Mouse (Mus musculus): ENCODE measurements around the gene Mrpl39. TPM values are rescaled to one million over a fixed set of nuclear protein-coding genes. Genes with fewer than 3 reads are reported as not detected.
A peak's percentile ranks its signal among the peaks of the same experiment; 100 is the strongest.

Mrpl39 gene
- 10 to 100 TPM; 19.2 to 24.1 TPM for total RNA-seq (2021)
- long read RNA-seq, experiment 1, transcript Mrpl39-201 (10 exons, 2,294 nt) = major isoform, 55 of 65 reads
- long read RNA-seq, experiment 1, partial matches to known transcripts = 7 of 65 reads
- long read RNA-seq, experiment 1, other reads (novel, unspliced or antisense) = 3 of 65 reads
- long read RNA-seq, experiment 2, transcript Mrpl39-201 (10 exons, 2,294 nt) = major isoform, 34 of 43 reads
- long read RNA-seq, experiment 2, partial matches to known transcripts = 6 of 43 reads
- long read RNA-seq, experiment 2, other reads (novel, unspliced or antisense) = 3 of 43 reads

DNA sequence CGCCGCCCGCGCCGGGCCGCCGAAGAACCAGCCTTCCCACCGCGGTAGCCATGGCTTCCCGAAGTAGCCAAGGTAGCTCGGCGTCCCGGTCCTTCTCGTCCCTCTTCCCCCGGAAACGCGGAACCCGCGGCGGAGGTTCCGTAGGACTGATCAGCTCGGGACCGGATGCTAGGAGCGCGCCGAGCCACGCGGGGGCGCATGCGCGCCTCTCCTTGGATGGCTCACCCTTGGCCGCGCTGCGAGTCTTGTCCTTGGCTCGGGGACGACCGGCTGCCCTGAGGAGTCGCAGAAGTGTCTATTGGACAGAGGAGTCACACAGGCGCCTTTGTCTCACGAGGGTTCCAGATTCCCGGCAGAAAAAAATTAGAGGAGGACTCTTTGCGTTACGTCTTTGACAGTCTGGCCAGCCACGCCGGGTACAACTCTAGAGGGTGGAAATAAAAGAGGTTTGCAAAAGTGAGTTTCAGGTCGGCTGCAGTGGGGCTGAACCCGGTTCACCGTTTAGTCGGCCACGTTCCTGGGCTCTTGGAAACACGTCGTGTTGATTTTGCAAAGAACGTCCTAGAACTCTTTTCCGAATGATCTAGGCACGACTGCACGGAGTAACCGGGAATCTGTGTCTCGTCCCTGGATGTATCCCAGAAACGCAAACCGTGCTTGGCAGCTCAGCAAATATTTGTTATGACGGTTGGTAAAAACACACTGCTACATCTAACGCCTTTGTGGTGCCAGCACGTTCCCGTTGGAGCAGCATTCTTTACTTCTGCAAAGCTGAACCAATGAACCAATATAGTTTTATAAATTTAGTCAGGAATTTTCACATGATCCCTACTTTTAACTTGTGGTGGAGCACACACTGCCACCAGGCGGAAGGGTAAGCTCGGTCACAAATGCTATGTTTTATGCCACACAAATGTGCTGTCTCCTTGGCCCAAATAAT, at the start of gene Mrpl39:
Mrpl39 (minus strand) TSS at position 577 of the 940 bp plus-strand sequence.
- DNase-seq (ENCODE audit: low spot score in 2 of 2) = peak; percentile 97 to 98
- intact Hi-C loops (cut with DNase I) = loop anchor here (1.0 to 5.0 kb wide), 3 partner anchors 37 to 99 kb away; partner anchors contain the start of genes Gabpa and Jam2

DNA sequence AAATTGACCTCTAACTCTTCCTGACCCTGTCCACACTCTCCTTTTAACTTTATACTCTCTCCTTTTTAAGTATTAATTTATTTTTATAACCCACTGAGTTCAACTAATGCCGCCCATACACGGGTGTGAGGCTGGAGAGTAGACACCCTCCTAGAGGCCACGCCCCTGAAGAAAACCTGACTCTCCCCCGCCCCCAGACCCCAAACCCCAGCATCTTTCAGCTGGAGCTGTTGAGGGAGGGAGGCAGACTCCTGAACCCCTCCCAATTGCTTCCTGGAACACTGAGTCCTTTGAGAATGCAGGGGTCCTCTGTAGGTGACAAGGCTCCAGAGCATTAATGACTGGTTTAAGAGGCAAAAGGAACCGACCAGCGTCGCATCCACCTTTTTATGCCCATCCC, 49.4 kb upstream of the Mrpl39 start:
- intact Hi-C loops (cut with DNase I) = no loop called here
- no peak for DNase-seq (ENCODE audit: low spot score in 2 of 2)

DNA sequence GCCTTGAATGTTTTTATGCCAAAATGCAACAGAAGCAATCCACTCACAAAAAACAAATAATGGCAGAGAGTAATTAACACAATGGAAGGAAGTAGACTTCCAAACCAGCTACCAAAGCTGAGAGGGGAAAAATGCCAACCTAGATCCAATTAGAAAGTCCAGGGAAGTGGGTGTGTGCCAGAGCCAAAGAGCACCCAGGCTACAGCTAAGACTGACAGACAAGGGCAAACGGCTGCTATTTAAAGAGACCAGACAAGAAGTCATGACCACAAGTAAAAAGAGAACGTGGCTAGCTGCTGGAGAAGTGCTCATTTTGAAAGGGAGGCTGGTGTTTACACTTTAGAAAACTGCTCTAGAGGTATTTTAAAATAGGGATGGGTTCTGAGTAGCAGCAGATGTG, 47.7 kb upstream of the Mrpl39 start:
- peak in 1 of 2 experiments; percentile 18 for DNase-seq (ENCODE audit: low spot score in 2 of 2)
- intact Hi-C loops (cut with DNase I) = no loop called here

DNA sequence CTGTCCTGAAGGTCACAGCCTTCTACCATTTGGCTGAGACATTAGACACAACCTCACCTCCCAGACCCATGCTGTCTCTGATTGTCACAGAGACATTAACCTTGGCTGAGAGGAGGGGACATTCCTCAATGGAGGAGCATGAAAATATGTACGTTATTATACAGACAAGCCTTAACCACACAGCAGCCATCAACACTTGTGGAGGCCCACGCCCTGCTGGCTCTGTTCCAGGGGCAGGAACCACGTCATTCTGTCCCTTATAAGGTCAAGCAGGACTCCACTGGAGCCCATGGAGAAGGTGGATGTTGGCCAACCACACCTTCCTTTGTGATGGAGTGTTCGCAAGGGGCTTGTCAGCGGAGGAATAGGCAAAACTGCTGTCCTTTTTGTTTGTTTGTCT, 44.2 kb upstream of the Mrpl39 start:
- intact Hi-C loops (cut with DNase I) = no loop called here
- no peak for DNase-seq (ENCODE audit: low spot score in 2 of 2)

DNA sequence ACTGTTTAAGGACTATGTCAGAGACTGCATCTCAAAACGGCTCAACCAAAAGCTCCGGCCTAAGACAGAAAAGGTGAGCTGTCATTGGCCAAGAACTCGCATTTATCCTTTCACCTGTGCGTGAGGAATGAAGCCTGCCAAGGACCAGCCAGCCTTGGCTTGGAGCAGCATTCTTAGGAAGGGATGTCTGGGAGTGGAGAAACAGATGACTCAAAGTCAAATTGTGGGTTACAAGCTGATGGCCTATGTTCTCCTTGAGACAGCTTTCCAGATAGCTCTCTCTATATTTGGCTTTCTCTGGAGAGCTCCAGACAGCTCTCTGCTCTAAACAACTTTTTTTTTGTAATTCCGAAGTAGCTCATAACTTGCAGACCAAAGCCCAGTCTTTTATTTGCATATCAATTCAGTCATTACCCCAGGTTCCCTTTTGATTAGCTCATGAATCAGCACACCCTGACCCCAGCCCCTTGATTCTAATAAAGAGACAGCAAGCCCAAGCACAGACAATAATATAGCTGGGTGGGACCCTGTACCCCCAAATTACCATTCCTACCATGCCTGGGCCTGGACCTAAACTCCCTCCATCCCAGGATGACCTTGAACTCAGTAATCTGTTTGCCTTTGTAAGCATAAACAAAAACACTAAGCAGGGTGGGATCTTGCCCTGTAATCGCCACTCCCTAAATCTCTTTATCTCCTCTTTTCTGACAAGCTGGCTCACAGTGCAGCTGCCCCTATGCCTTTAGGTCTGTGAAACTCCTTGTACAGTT, 43.5 kb upstream of the Mrpl39 start:
- no peak for DNase-seq (ENCODE audit: low spot score in 2 of 2)
- intact Hi-C loops (cut with DNase I) = no loop called here

DNA sequence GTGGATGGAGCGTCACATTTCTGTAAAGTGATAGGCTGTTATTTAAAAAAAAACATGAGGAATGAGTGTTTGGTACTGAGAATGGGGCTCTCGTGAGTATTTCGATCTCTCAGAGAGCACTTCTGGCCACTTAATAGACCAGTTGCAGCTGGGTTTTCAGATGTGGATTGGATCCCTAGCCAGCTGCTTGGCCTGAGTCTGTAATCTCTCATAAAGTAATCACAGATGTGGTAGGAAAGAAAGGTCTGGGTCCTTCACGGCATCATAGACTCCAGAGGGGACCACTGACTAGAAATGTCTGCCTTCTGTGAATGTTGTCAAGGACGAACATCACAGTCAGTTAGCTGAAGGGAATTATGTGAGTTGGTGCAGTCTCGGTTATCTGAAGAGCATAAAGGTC, 42.9 kb upstream of the Mrpl39 start:
- no peak for DNase-seq (ENCODE audit: low spot score in 2 of 2)
- intact Hi-C loops (cut with DNase I) = no loop called here

DNA sequence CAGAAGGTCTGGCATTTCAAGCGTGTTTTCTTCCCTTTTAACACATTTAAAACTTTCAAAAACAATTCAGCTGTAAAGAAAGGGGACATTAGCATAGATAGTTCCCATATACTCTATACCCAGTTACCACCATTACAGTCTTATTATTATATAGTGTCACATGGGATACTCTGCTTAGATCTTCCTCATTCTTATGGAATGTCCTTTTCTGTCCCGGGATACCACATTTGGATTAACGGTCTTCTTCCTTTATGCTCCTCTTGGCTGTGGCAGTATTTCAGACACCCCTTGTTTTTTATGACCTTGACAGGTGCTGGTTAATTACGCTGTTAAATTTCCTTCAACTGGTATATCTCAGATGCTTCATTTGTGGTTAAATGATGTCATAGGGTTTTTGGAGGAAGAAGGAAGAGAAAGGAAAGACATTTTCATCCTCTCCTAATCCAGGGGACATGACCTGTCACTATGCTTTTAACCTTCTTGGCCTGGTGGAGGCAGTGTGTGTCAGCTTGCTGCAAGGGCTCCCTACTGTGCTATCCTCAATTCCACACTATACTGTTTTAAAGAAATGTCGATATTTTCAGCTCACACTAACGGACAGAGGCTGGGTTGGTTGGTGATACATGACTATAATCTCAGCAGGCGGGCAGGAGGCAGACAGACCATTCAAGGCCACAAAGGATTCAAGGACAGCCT, 40.7 kb upstream of the Mrpl39 start:
- intact Hi-C loops (cut with DNase I) = no loop called here
- DNase-seq (ENCODE audit: low spot score in 2 of 2) = no peak

DNA sequence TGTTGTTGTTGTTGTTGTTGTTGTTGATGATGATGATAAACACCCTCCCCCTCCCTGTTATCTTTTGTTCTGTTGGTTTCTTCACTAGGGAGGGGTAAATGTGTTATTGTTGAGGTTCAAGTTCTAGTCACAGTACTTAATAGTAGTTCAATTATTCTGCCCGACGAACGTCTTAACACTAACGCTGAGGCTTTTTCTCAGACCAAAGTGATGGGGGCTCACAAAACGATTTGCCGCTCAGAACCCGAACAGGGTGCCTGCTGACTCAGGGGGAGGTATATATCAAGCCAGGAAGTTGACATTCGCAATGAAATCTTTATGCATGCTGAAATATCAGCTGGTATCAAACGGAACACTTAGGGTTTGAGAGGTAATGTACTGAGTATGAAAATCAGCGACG, 39.8 kb upstream of the Mrpl39 start:
- intact Hi-C loops (cut with DNase I) = no loop called here
- DNase-seq (ENCODE audit: low spot score in 2 of 2) = no peak

DNA sequence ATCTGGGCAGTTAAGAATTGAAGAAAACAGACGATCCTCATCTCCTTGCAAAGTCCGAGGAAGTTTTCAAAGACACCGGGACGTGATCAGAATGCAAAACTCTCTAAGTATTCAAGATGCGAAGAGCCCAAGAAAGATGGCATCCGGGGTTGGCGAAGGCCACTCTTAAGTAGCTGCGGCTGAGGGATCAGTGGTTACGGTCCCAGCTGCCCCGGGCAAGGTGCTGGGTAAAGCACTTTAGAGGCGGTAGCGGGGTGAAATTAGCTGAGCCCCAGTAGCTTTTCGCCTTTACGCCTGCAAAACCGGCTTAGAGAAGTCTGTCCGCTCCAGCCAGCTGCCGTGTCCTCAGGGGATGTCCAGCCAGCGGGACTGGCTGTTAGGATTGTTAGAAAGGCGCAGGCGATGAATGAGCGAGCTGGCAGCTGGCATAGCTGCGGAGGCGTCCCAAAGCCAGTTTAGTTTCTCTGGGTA, 39.3 kb upstream of the Mrpl39 start:
- intact Hi-C loops (cut with DNase I) = loop anchor here (5.0 kb wide), 2 partner anchors 37 to 43 kb away; partner anchors contain the start of gene Mrpl39
- peak; percentile 67 to 78 for DNase-seq (ENCODE audit: low spot score in 2 of 2)

DNA sequence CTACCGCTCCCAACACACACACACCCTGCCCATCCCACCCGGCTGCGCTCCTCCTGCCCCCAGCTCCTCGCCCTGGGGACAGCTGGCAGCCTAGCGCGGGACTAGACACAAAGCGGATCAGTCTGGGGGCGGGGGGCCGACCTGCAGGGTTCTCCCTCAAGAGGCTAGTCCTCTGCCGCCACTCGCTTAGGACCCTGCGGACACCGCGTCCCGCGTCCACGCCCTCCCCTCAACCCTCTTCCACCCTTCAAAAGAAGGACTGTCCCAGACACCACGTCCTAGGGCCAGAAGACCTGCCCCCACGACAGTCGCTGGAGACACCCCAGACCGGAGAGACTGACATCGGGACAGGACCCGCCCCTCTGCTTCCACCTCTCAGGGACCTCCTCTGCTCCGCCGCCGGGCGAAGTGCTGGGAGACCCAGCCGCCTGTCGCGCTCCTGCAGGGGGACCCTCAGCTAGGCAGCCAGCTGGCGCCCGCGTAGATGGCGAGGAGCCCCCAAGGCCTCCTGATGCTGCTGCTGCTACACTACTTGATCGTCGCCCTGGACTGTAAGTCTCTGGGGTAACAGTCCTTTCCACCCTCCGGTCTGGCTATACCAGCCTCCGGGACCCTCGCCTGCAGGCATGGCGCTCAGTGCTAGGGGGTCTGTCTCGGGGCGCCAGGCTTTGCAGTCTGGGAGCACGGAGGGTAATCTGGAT, 38.6 kb upstream of the Mrpl39 start, which contains the start of gene Jam2:
Jam2 (plus strand) TSS at position 121 of the 701 bp plus-strand sequence.
- peak; percentile 45 to 55 for DNase-seq (ENCODE audit: low spot score in 2 of 2)
- intact Hi-C loops (cut with DNase I) = loop anchor here (5.0 kb wide), 2 partner anchors 37 to 43 kb away; partner anchors contain the start of gene Mrpl39

DNA sequence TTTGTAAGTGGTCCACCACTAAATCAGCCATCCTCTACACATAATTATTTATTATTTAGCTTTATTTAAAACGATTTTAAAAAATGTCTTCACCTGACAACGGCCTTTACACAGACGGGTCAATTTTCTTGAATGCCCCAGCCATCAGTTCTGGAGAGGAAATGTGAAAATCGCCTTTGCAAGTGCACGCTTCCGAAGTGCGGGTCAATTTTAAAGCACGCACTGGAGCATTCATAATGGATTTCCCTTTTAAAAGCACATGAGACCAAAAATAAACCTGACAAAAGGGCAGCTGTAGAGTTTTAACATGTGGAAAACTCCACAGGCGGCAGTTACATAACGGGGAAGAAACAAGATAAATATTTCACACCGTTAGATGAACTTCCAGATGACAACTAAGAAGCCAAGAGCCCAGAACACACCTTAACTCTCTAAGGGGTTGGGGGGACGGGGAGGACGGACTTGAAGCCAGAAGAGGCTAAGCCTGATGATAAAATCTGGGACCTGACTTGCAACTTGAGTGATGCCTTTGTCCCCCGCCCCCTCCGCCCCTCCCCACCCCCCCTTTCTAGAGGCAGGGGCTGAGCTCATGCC, 37.8 kb upstream of the Mrpl39 start:
- no peak for DNase-seq (ENCODE audit: low spot score in 2 of 2)
- intact Hi-C loops (cut with DNase I) = loop anchor here (5.0 kb wide), 2 partner anchors 36 to 44 kb away; partner anchors contain the start of gene Mrpl39

DNA sequence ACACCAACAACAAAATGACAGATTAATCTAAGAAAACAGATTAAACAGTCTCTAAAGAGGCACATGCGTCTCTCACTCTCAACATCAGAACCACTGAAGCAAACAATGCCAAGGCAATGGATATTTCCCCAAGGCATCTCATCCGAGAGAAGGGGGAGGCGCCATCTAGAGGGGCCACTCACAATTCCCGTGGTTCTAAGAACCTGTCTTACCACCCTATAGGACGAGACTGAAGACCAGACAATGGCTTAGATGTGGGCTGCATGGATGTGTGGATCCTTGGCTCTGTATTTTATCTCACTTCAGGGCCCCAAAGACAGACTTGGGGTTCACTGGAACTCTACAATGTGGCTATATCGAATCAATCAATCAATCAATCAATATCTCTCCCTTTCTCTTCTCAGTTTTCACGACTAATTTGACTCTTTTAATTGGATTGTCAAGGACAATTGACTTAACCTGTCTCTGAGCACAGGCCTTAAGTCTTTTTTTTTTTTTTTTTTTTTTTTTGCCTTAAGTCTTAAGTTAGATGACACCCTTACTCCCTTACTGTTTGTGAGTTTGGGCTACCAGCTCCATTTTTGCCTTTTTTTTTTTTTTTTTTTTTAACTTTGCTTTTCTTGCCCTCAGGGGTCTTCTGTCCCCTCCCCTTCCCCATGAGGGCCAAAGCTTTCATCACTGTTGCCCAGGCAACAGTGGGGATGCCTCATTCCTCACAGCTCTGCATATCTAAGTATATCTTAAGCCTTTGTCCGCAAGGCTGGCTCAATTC, 37.1 kb upstream of the Mrpl39 start:
- intact Hi-C loops (cut with DNase I) = loop anchor here (5.0 kb wide), 2 partner anchors 35 to 45 kb away; partner anchors contain the start of gene Mrpl39

DNA sequence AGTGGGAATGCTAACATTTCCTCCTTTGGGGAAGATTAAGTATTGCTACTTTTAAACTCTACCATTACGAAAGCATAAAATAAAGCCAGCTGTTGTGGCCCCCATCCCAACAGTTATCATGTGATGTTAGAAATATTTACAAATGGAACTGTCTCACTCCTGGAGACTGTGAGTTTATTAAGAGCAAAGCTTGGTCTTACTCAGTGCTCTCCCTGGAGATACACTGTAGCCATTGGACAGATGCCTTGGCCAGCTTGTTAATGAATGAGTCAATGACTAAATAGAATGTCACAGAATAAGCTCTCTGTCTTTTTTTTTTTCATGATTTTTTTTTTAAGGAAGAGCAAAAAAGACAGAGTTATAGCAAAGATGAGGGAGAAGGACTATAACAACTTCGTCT, 35.9 kb upstream of the Mrpl39 start:
- no peak for DNase-seq (ENCODE audit: low spot score in 2 of 2)
- intact Hi-C loops (cut with DNase I) = loop anchor here (5.0 kb wide), 2 partner anchors 34 to 46 kb away; partner anchors contain the start of gene Mrpl39

More for the DNA sequence above, 37.1 kb upstream of the Mrpl39 start:
- DNase-seq (ENCODE audit: low spot score in 2 of 2) = no peak

DNA sequence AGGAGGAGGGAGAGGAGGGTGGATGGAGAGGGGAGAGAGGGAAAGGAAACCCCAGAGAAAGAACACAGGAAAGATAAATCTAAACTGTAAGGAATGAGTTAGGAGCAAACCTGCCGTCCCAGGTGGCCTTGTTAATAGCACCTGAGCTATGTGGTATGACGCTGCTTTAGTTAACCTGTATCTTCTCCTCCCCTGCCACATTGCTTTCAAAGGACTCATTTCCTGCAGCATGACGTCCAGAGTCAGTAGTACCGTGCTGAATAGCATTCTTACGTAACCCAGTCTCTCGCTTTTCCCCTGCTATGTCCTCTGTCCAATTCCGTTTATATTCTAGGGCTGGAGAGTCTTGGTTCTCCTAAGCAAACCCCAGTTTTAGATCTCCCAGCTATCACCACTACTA, 35.3 kb upstream of the Mrpl39 start:
- intact Hi-C loops (cut with DNase I) = loop anchor here (5.0 kb wide), 2 partner anchors 34 to 46 kb away; partner anchors contain the start of gene Mrpl39
- DNase-seq (ENCODE audit: low spot score in 2 of 2) = no peak

DNA sequence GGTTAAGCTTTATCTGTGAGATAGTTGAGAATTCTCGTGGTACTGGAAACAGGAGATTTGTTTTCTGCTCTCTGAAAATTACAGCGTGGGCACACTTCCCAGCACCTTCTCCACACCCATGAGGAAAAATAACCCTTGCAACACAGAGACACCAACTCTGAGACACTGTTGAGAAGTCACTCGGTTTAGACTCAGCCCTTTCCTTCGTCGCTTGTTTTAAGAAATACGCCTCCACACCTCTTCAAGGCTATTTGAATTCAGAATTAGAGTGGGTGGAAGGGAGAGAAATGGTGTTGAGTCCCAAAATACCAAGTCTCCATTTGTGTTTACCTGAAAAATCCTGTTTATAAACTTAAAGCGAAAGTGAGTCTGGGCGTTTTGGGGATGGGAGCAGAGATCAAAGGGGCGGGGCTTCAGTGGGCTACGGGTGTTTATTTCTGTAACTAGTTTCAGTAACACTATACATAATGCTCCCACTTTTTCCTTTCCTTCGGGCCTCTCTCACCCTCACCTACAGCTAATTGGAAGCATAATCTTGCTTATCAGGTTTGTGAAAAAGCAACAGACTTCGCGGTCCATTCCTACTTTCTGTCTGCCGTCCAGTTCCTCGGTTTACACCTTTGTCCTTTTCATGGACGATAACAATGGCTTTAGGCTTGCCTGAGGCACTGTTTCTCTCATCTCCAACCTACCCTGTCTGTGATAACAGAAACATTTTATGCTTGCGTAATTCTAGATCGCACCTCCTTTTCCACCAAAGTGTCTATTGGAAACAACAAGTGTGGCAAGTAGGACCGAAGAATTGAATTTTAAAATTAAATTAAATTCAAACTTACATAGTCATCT, 34.3 kb upstream of the Mrpl39 start:
- no peak for DNase-seq (ENCODE audit: low spot score in 2 of 2)
- intact Hi-C loops (cut with DNase I) = loop anchor here (5.0 kb wide), 2 partner anchors 33 to 47 kb away; partner anchors contain the start of gene Mrpl39

DNA sequence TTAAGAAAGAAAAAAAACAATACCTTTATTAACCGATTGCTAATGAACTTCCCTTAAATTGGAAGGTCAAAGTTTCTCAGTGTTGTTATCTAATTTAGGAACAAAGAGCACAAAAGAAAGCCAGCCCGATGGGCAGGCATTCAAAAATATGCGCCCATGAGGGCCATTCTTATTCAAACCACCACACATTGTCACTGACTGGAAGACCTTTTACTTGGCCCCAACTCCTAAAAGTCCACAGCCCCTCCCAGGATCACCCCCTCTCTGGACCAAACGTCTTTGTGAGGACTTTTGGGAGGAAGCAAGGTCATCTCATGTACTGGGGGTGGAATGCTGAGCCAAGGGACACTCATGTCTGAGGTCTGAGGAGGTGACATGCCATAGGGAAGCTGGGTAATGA, 33.6 kb upstream of the Mrpl39 start:
- intact Hi-C loops (cut with DNase I) = no loop called here
- no peak for DNase-seq (ENCODE audit: low spot score in 2 of 2)
